Mouse (Mus musculus) forebrain, embryonic 11.5 days (tissue): ENCODE data around the gene Rad9a. TPM values are rescaled to one million over a fixed set of nuclear protein-coding genes. Genes with fewer than 3 reads are reported as not detected.
A peak's percentile ranks its signal among the peaks of the same experiment; 100 is the strongest.

Experiments
- ATAC-seq: fragments of 200-750 bp; cut with Nextera tagmentation; replicated peaks from 2 replicates; pipeline ENCODE4 v1.8.0; 2017; ENCODE audit warnings: moderate TSS enrichment; ENCODE audit not compliant: low FRiP score
- DNase-seq: peaks from one replicate; pipeline ENCODE4 v3.0.0-alpha.2; 2017; ENCODE audit warnings: low spot score
- H3K27ac ChIP-seq: fragments of 300-500 bp; sonication (generic); 2 replicates; pipeline ENCODE4 v1.5.1; 2014; ENCODE audit warnings: low read depth, low read length
- H3K27me3 ChIP-seq: fragments of 300-500 bp; sonication (generic); 2 replicates; pipeline ENCODE4 v1.6.1; 2014; ENCODE audit warnings: mild to moderate bottlenecking, low read length, mixed read lengths; ENCODE audit not compliant: control insufficient read depth, insufficient read depth
- H3K36me3 ChIP-seq: fragments of 300-500 bp; sonication (generic); 2 replicates; pipeline ENCODE4 v1.6.1; 2014; ENCODE audit warnings: mild to moderate bottlenecking, low read length, moderate library complexity, mixed read lengths; ENCODE audit not compliant: control insufficient read depth, insufficient read depth
- H3K4me1 ChIP-seq: fragments of 300-500 bp; sonication (generic); replicated peaks from 2 replicates; pipeline ENCODE4 v1.6.1; 2014; ENCODE audit warnings: low read length, mixed read lengths; ENCODE audit not compliant: control insufficient read depth, insufficient read depth
- H3K4me2 ChIP-seq: fragments of 300-500 bp; sonication (generic); 2 replicates; pipeline ENCODE4 v1.6.1; 2014; ENCODE audit warnings: low read depth, mild to moderate bottlenecking, low read length, moderate library complexity, mixed read lengths; ENCODE audit not compliant: severe bottlenecking
- H3K4me3 ChIP-seq: fragments of 300-500 bp; sonication (generic); 2 replicates; pipeline ENCODE4 v1.5.1; 2014; ENCODE audit warnings: low read depth, low read length
- H3K9ac ChIP-seq: fragments of 300-500 bp; sonication (generic); 2 replicates; pipeline ENCODE4 v1.6.1; 2014; ENCODE audit warnings: low read length
- H3K9me3 ChIP-seq: fragments of 300-500 bp; sonication (generic); 2 replicates; pipeline ENCODE4 v1.6.1; 2016; ENCODE audit warnings: low read length, mixed read lengths; ENCODE audit not compliant: control insufficient read depth
- WGBS: fragments of 180-500 bp; shearing (Covaris S2); extraction: QIAGEN DNeasy Blood & Tissue Kit; methylation state at CpG from one replicate; pipeline ENCODE4 v1.1.7; 2014; 5-methylcytosine and 5-hydroxymethylcytosine counted together
- polyA plus RNA-seq: library from polyadenylated mRNA; unstranded; fragments of >200 nt; fragmentation: Nextera tagmentation; extraction: Ambion mirVana; gene quantifications from 2 replicates; pipeline ENCODE4 v1.2.1, GENCODE M21; 2014

Rad9a gene
- polyA plus RNA-seq, 1 experiment from 2014 or later: 49.9 TPM

DNA sequence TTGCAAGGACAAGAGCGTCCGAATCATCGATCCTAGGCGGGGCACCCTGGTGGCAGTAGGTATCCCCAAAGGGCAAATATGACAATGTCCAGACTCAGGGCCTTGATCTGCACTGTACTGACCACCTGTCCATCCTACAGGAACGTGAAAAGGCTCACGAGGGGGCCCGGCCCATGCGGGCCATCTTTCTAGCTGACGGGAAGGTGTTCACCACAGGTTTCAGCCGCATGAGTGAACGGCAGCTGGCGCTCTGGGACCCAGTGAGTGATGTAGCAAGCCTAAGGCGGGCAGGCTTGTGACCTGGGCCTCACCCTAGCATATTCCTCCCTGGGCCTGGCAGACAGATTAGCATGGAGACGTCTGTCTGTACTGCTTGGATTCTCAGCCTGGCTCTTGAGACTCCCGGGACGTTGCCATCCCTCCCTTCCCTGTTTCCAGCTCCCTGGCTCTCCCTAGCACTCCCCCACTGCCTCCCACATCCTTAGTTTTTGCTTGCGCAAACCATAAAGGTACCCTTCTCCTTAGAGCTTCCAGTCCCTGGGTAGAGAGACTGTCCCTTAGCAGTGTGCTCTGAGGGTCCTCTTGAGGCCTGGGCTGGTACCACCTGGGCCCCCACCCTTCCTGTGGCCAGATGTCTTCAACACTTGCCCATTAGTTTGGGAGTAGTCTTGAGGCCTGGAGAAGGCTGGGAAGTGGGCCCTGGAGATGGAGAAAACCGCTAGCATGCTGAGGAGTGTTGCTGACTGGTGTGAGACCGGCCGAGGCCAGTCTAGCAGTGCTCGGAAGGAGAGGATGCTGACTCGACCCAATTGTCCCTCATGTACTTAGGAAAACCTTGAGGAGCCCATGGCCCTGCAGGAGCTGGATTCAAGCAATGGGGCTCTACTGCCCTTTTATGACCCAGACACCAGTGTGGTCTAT, 50.6 kb downstream of the Rad9a start:
- Histone ChIP-seq H3K4me1 (peaks cover 11% of the 10 kb centered on the region), H3K27me3 (no peaks in the 10 kb centered on the region), H3K9ac (no peak overlapping the region), H3K4me2 (no peak overlapping the region), H3K27ac (no peak overlapping the region), H3K4me3 (no peak overlapping the region), H3K36me3 (no peaks in the 10 kb centered on the region), H3K9me3 (no peaks in the 10 kb centered on the region; the same call in 1 of the 2 replicates)
- no peak for DNase-seq
- ATAC-seq: no peak
- 91% methylated on average over 22 of the region's 22 CpGs for WGBS

DNA sequence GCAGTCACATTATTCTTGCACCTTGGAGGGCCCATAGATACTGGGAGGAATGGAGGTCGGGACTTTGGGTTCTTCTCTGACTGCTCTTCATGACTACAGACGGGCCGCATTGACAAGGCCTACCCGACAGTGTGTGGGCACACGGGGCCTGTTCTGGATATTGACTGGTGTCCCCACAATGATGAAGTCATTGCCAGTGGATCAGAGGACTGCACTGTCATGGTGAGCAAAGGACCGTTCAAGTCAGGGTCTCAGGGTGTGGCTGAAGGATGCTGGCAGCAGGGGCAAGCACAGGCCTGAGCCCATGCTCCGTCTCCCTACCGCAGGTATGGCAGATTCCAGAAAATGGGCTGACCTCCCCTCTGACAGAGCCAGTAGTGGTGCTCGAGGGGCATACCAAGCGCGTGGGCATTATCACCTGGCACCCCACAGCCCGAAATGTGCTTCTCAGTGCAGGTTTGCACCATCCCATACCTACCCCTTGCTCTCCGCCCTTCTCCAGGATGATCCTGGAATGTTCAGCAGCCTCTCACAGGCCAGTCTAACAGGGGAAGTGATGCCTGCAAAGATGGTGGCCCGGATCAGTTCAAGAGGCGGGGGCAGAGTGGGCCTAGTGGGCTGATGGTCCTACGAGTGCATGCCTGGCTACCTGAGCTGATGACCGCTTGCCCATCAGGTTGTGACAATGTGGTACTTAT, 51.5 kb downstream of the Rad9a start:
- Histone ChIP-seq H3K27me3 (no peaks in the 10 kb centered on the region), H3K9ac (no peak overlapping the region), H3K4me3 (no peak overlapping the region), H3K4me1 (peaks cover 7% of the 10 kb centered on the region), H3K4me2 (no peak overlapping the region), H3K36me3 (no peaks in the 10 kb centered on the region), H3K27ac (no peak overlapping the region), H3K9me3 (no peaks in the 10 kb centered on the region; the same call in 1 of the 2 replicates)
- WGBS: 95% methylated on average over 17 of the region's 17 CpGs
- DNase-seq (no peak), ATAC-seq (no peak)

DNA sequence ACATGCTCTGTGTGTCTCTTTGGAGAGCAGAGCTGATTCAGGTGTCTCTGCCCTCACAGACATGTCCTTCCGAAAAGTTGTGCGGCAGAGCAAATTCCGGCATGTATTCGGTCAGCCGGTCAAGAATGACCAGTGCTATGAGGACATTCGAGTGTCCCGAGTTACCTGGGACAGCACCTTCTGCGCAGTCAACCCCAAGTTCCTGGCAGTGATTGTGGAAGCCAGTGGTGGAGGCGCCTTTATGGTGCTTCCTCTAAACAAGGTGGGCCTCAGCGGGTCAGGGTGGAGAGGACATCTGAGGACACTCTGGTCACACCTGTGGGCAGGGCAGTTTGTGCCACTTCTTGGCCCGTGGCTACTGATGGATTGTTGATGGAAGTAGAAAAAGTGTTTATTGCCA, 52.2 kb downstream of the Rad9a start:
- ATAC-seq (no peak), DNase-seq (no peak)
- Histone ChIP-seq H3K4me2 (peak overlapping the region; percentile 83), H3K4me3 (peak overlapping the region; percentile 89), H3K36me3 (no peaks in the 10 kb centered on the region), H3K9ac (peak overlapping the region; percentile 86), H3K4me1 (peaks cover 7% of the 10 kb centered on the region), H3K9me3 (no peaks in the 10 kb centered on the region; the same call in 1 of the 2 replicates), H3K27ac (no peak overlapping the region), H3K27me3 (no peaks in the 10 kb centered on the region)
- WGBS: 87% methylated on average over 11 of the region's 11 CpGs

DNA sequence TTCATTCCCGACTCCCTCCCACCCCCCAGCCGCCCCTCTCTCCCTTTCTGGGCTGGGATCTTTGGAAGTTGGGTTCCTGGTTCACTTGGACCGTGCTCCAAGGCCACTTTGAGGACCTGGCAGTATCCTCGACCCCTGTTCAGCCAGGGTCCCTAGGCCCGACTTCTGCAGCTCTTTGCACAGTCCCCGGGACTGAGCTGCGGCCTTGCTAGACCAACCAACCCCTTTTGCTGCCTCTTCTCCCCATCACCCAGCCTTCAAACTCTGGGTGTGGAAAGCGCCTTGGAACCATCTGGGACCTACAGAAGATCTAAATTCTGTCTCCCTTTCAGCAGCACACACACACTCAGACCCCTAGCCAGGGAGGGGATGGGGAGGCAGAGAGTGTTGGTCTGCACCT, 52.6 kb downstream of the Rad9a start:
- WGBS: 6% methylated on average over 8 of the region's 8 CpGs
- no peaks in the 10 kb centered on the region; the same call in 1 of the 2 replicates for H3K9me3 ChIP-seq
- H3K4me3 ChIP-seq: peak overlapping the region; percentile 89
- no peak overlapping the region for H3K27ac ChIP-seq
- DNase-seq (no peak), ATAC-seq (peak; percentile 11; the same call in 1 of the 2 replicates)
- peak overlapping the region; percentile 83 for H3K4me2 ChIP-seq
- peaks cover 7% of the 10 kb centered on the region for H3K4me1 ChIP-seq
- peak overlapping the region; percentile 86 for H3K9ac ChIP-seq
- H3K27me3 ChIP-seq: no peaks in the 10 kb centered on the region
- H3K36me3 ChIP-seq: no peaks in the 10 kb centered on the region

DNA sequence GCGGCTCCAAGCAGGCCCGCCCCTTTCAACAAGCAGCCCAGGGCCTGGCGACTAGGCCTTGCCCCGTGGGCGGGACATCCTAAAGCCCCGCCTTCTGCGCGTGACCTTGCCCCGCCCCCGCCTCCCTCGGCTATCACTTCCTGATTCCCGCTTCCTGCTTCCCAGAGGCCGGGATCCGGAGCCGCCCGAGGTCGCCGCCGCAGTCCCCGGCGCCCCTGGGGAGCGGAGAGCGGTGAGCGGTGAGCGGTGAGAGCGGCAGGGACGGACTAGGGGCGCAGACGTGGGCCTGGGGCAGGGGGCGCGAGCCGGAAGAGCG, 53.0 kb downstream of the Rad9a start, which contains the start of gene Coro1b:
Gene Coro1b, plus strand, starts transcription at position 129 of the 316 bp plus-strand sequence.
- WGBS: 0% methylated on average over 32 of the region's 33 CpGs
- ATAC-seq: peak; percentile 98
- peak; percentile 98 for DNase-seq
- Histone ChIP-seq H3K4me1 (peaks cover 7% of the 10 kb centered on the region), H3K27ac (no peak within 1 kb of the TSS), H3K36me3 (no peaks in the 10 kb centered on the region), H3K9me3 (no peaks in the 10 kb centered on the region; the same call in 1 of the 2 replicates), H3K9ac (peak within 1 kb of the TSS; percentile 86), H3K4me3 (peak within 1 kb of the TSS; percentile 89), H3K27me3 (no peaks in the 10 kb centered on the region), H3K4me2 (peak within 1 kb of the TSS; percentile 83)

DNA sequence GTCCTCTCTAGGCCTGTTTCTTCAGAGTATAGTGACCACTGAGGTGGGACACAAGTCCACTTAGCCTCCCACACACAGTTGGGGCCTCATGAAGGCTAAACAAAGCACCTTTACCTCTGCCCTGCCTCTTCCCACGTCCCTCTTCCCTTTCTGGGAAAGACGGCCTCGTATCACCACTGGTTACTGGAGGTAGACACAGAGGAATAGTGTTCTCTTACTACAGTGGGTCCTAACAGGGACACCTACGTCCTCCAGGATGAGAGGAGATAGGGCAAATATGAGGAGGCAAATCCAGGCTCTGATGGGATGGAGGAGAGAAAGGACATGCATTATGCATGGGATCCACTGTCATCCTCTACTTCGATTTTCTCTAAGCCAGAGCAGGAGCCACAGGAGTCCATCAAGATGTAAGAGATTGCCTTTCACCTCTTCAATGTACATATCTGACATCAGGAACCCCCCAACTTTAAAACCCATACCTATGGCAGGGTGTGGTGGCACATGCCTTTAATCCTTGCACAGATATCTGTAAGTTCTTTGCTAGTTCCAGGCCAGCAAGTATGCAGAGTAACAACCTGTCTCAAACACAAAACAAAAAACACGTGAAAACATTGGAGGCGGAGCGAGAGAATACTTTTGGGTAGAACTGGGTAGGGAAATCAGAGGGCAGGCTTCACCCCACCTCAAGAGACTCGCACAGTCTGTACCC, 53.5 kb downstream of the Rad9a start:
- H3K27me3 ChIP-seq: no peaks in the 10 kb centered on the region
- H3K9ac ChIP-seq: peak overlapping the region; percentile 45
- peaks cover 7% of the 10 kb centered on the region for H3K4me1 ChIP-seq
- H3K9me3 ChIP-seq: no peaks in the 10 kb centered on the region; the same call in 1 of the 2 replicates
- DNase-seq (no peak), ATAC-seq (no peak; the same call in 1 of the 2 replicates)
- H3K4me3 ChIP-seq: peak overlapping the region; percentile 89
- no peak overlapping the region for H3K27ac ChIP-seq
- H3K4me2 ChIP-seq: peak overlapping the region; percentile 83
- H3K36me3 ChIP-seq: no peaks in the 10 kb centered on the region
- WGBS: 36% methylated on average over 9 of the region's 9 CpGs

DNA sequence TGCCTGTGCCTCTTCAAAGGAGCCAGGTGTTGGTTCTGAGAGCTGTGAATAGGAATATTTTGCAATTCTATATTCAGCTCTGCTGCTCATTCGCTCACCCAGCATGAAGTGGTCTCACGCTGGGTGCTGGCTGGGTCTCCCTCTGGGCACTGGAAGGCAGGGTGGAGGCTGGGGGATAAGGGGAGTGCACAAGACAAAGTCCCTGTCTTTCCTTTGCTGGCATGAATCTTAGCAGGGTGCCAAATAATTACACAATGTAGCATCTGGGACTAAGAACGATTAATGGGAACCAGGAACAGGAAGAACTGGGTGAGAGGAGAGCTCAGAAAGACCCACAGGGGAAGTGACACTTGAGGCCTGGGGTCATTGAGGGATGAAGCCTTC, 54.4 kb downstream of the Rad9a start:
- Histone ChIP-seq H3K4me2 (no peak overlapping the region), H3K4me3 (no peak overlapping the region), H3K4me1 (peaks cover 7% of the 10 kb centered on the region), H3K9ac (no peak overlapping the region), H3K9me3 (no peaks in the 10 kb centered on the region; the same call in 1 of the 2 replicates), H3K36me3 (no peaks in the 10 kb centered on the region), H3K27me3 (no peaks in the 10 kb centered on the region), H3K27ac (no peak overlapping the region)
- ATAC-seq (no peak), DNase-seq (no peak)
- WGBS: 48% methylated on average over 3 of the region's 3 CpGs

DNA sequence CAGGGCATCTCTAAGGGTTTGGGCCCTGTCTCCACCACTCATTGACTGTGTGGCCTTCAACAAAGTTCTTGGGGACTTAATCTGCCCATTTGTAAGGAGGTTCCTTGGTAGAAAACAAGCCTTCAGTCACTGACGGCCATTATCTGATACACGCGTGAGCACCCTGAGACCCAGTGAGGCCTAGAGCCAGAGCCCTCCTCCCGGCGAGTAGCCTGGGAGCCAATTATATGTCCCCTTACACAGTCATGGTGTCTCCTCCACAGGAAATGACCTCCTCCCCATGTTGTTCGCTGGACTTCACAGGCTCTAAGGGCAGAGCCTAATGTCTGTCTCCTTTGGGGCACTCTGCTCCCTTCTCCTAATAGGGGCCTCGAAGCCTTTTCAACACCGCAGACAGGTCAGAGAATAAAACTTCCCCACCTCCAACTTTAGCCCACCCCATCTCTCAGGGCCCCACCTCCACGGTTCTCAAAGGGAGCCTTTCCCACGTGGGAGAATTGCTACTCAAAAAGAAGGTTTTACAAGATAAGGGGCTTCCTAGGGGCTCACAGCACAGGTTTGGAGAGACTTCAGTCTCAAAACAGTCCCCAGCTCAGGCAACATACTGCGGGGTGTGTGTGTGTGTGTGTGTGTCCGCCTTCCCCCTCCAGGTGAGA, 55.0 kb downstream of the Rad9a start:
- ATAC-seq: no peak
- Histone ChIP-seq H3K9ac (no peak overlapping the region), H3K4me1 (peaks cover 7% of the 10 kb centered on the region), H3K9me3 (no peaks in the 10 kb centered on the region; the same call in 1 of the 2 replicates), H3K4me2 (no peak overlapping the region), H3K27me3 (no peaks in the 10 kb centered on the region), H3K36me3 (no peaks in the 10 kb centered on the region), H3K4me3 (no peak overlapping the region), H3K27ac (no peak overlapping the region)
- no peak for DNase-seq
- 62% methylated on average over 12 of the region's 12 CpGs for WGBS
